Mouse (Mus musculus) adrenal gland, adult (tissue): ENCODE results near the gene Exoc4.

Experiments
- DNase-seq, 2 experiments: peaks; one replicate each; pipeline ENCODE4 v3.0.0; 2022 to 2023; ENCODE audit warnings: low spot score in 1 of 2; ENCODE audit not compliant: inconsistent age in 2 of 2

Exoc4 gene

DNA sequence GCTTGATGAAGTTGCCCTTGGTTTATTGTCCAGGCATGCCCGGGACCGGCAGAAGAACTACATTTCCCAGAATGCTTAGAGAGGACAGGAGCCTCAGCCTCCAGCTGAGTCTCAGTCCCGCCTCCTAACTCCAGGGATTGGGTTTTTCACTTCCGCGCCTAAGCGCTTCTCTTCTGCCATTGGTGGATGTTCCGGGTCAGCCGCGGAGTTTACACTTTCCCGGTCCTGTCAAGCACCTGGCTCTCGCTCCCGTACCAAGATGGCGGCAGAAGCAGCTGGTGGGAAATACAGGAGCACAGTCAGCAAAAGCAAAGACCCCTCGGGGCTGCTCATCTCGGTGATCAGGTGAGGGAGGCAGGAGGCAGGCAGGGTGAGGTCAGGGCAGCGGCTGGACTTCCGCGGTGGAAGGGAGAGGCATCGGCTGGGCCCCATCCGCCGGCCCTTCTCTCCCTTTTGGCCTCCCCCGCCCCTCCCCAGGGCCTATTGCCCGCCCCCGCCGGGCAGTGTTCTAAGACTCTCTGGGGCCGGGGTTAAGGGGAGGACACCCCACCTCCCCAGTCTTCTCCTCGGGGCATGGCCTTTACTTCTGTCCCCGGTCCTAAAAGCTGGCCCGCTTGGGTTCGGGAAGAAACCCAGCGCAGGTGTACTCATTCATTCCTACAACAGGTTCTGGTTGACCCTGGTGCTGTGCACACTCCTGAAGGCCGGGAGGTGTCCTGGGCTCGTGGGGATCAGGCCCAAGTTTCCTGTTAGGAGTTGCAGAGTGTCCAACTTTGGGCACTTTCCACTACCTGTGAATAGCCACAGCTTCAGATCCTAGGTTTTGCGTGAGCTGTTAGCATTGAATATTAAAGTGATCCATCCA, at the start of gene Exoc4:
TSS of gene Exoc4 (plus strand) at position 192 of the 865 bp plus-strand sequence.
- DNase-seq = peak; percentile 96 to 98

DNA sequence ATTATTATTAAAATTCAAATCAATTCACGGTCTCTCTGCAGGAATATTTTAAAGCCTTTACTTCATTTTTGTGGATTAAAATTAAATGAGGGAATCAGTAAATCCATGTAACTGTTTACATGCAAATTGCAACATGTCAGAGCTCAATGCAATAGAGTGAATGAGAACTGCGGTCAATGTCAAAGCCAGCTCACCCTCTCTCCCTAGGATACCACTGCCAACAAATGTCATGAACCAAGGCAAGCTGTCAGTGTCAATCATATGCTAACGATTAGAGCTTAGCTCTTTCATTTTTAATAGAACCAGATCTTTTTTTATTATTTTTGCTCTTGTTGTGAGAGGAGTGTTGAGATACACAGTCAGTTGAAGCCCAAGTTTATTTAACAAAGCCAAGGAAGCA, 30.1 kb upstream of the Exoc4 start:
- DNase-seq = no peak

DNA sequence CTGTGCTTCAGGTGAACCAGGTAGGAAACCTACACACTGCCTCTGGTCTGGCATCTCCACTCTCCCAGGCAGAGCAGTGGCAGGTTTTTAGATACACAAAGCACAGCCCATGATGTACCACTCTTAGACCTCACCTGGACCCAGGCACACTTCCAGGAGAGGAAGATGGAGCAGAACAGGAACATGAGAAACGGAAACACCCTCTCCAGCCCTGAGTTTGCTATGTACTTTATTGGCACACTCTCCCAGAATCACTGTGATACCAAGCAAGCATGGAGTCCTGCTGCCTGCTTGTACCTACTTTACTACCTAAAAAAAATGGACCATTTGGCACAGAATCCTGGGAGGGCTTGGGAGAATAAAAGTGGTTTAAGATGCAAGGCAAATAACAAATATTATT, 22.2 kb upstream of the Exoc4 start:
- DNase-seq = no peak

DNA sequence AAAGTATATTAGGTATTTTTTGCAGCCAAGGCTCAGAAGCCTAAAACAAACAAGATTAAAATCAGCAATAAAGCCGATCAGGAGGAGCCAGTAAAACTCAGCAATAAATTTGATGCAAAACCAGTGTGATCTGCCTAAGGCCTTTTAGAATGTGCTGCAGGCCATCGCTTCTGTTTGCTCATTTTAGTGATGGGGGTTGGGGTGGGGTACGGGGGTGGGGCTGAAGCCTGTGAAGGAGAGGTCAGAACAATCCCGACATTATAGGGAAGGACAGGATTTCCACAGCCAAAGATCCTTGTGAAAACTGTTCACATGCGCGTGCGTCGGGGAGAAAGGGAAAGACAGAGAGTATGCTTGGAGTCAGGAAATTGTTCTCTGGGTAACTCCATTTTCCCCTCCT, 21.5 kb upstream of the Exoc4 start:
- no peak for DNase-seq

DNA sequence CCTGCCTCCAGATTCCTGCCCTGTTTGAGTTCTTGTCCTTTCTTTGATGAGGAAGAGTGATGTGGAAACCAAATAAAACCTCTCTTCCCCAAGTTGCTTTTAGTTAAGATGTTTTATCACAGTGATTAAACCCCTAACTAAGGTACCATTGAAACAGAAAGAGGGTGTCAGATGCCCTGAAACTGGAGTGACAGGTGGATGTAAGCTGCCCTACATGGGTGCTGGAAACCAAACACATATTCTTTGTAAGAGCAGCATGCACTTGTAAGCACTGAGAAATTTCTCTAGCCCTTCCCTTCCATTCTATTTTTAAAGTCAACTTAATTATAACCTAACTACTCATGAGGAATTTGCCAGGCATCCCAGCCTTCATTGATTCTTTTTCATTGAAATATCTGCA, 7.6 kb upstream of the Exoc4 start:
- DNase-seq = no peak

DNA sequence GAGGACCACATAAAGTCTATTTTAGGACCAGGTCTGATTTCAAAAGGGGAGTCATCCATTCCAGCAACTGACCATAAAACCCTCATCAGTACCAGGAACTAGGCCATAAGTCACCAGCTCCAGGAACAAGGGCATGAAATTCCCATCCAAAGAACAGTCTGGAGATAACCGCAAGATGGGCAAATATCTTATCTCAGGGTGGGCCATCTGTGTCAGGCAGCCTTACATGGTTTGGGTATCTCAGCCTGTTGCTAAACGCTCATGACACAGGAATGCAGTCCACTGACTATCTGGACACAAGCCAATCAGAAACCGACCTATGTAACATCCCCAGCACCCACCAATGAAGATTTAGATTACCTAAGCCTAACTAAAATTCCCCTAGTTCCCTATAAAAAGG, 4.3 kb upstream of the Exoc4 start:
- DNase-seq = no peak

DNA sequence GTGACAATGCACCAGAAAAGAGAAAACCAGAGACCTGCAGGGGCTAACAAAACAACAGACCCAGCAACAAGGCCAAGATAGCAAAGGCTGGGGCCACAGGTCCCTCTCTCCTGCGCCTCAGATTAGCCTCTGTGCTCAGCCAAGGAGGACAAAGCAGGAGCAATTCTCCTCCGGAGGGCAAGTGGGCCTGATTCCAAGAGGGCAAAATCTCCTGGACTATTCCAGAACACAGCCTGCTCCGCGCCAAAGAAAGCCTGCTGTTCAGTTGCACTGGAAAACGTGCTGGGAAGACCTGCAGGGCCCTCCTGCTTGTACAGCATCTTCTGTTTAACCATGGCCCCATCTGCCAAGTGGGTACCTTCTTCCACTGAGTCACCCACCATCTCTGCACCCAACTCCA, 1.7 kb upstream of the Exoc4 start:
- DNase-seq = no peak

DNA sequence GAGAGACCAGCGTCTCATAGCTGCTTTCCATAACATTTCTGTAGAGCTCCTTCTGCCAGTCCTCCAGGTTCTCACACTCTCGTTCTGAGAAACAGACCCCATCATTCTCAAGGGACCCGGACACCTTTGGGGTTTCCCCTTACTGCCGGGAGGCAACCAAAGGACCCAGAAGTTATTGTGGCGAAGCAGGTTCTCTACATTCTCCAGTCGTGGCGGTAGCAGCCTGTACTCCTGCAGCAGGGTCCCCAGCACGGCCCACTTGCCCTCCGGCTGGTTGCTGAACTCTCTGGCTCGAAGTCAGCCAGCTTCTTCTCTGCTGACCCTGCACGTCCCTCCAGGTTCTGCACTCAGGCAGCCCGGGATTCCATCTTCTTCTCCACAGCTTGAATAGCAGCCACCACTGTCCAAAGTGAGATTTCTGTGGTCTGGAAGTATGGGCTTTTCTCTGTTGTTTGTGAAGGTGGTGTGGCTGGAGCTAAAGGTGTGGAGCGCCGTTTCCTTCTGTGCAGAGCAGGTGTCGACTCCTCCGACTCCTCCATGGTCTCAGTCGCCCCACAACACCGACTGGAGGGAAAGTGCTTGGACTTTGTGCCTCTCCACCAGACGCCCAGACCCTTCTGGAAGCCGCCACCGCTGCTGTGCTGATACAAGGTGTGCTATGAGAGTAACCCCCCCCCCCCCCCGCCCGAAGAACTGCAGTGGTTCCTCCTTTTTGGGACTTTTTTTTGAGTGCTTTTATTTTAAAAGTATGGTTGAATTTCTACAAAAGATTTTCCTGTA, 1.1 kb upstream of the Exoc4 start:
- DNase-seq = peak in 1 of 2 experiments; percentile 7

DNA sequence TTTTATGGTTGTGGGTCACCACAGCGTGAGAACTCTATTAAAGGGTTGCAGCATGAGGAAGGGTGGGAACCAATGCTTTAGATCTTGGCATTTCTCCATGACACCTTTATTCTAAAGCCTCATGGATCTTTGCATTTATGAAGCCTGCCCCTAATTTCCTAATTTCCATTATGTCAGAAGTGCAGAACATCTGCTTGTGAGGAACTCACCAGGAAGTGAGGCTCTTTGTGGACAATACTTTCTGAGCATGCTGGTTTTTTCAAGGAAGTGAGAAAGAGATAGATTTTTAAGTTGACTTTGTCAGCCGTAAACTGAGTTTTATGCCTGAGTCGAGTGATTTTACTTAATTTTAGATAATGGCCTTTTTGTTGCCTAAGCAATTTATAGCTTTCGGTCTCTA, 7.8 kb downstream of the Exoc4 start:
- no peak for DNase-seq

DNA sequence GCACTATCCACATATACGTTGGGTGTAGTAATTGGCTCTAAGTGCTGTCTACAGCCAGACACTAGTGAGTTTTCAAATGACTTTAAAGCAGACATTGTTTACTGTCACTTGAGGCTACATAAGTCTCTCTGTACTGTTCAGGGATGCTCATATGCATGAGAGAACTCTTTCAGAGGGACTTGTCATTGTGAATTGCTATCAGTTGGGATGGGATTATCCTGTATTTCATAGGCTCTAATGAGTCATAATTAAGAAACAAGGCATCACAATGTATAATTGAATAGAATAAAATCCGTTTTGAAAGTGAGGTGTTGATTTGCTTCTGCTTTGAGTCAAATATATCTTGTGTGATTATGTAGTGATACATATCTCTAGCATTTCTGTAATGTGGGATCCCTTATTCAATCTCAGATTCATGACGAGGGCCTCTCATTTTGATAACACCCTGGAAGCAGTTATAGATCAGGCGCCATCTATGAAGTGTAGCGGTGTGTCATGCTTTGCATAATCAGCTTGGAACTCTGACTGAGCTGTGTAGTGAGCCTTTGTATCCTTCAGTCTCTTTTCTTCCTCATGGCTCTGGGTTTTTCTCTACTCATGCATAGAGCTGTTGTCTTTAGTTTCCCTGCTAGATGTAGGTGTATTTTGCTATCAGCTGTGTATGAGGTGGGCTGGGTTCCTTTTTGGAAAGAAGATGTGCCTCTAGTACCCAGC, 8.3 kb downstream of the Exoc4 start:
- no peak for DNase-seq

DNA sequence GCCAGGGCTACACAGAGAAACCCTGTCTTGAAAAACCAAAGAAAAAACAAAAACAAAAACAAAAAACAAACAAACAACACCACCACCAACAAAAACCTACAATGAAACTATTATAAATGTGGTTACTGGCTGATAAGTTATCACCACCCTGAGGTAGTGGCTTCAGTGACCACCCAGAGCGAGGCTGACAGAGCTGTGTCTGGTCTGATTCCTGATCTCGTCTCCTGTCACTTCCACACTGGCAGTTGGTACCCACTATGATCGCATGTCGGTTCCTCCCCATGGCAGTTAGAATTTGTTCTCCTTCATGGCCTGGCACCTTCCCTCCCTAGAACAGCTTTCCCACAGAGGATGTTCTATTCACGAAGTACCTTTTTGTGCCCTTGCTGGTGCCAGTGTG, 11.0 kb downstream of the Exoc4 start:
- DNase-seq = no peak

DNA sequence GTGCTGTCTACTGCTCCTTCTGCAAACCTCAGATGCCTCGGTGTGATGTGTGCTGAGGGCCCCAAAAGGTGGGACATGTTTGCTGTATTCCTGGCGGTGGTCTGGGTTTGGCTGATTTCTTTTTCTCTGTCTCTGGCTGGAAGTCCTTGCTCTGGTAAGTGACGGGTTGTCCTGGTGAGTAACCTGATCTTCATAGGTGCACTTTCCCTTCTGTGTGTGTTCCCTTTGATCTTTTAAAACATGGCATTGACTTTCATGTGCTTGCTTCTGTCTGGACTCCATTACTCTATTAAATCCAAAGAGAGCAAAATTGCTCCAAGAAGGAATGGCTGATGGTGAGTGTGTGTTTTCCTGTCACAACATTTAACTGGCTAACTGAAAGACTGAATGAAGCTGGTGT, 12.7 kb downstream of the Exoc4 start:
- no peak for DNase-seq

DNA sequence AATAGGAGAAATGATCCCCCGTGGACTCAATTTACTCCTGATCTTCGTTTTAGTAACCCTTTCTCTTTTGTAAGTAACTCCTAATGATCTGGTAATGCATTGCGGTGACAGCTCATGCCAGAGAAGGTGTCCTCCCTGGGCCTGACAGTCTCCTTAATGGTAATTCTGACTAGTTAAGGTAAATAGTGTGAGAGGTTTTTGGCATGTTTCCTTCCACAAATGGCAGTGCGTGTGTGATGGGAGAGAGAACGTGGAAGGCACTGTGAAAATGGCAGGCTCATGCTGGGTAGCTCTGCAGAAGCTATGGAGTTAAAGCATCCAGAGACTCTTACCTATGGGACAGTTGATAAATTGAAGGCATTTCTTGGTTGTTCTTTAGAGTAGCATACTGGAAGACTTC, 15.1 kb downstream of the Exoc4 start:
- no peak for DNase-seq

DNA sequence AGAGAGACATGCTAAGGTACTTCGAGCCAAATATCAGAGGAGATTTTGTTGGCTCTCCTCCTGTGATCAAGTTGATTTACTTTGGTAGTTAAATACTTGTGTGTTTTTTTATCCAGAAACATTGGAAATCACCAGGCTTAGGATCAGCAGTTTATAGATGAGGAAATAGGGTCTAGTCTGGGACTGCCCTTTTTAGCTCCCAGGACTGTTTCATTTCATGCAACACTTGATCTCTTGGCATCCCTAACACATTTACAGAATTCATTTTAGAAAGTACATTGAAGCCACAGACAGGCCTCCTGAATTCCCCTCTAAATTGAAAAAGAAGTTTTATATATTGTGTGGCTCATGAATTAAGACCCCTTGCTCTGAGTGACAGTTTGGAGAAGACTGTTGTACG, 15.5 kb downstream of the Exoc4 start:
- no peak for DNase-seq

DNA sequence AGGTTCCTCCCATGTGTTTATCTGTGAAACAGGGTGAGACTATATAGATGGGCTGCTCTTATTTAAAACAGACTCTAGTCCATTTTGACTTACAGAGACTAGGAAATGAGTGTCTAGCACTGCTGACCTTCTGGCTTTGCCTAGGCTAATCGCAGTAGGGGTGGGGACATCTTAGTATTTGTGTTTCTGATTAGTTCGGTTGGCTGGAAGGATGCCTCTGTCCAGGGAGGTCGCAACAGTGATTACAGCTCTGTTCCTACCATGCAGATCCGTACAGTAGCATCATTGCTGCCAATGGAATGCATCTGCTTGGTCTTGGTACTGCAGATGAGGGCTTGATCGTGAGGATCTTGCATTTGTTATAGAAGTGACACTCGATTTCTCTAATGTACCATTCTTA, 18.7 kb downstream of the Exoc4 start:
- no peak for DNase-seq

DNA sequence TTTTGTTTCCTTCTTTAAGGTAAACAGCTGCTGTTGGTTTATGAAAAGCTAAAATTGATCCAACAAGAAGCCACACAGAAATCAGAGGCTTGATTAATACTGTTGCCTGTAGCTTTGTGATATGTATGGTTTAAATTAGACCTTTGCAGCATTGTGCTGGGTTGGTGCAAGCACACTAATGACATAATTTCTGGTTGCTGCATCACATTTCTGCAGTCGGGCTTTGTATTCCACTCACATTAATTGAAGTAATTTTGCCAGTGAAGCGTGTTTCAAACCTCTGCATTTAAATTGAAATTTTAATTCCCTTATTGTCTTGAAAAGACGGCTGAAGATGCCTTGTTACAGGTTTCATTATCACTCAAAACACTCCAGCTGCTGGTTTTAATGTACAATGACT, 34.6 kb downstream of the Exoc4 start:
- DNase-seq = no peak

DNA sequence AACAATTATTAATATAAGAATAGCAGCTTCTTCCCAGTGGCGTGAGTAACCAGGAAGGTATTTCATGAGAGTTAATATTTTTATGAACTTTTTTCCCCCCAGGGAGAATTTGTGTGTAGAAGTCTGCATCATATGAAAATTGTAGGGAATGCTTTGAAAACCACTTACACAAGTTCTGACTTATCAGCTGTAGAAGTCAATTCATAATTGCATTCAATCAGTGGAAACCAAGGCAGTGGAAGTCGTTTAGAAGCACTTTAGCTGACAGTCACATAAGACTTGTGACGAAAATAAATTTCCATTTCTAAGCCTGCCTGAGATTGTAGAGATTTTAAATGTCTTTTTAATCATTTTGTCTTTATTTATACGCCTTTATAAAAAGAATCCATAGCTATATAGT, 35.1 kb downstream of the Exoc4 start:
- DNase-seq = no peak

DNA sequence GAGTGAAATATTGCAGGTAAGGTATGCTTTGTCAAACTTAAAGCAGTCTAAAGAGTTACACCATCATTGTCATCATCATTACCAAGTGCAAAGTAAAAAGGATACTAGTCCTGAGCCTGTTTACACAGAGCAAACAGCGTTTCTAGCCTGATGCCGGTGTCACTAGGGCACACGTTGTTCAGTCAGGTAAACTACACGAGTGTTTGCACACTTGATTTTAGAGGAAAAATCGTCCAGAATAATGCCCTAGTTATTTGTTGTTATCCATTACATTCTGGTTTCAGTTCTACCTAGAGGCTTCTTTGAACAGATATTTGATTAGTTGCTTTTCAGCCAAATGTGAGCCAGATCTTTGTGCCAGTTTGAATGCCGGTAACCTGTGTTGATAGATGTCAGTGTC, 37.5 kb downstream of the Exoc4 start:
- no peak for DNase-seq

DNA sequence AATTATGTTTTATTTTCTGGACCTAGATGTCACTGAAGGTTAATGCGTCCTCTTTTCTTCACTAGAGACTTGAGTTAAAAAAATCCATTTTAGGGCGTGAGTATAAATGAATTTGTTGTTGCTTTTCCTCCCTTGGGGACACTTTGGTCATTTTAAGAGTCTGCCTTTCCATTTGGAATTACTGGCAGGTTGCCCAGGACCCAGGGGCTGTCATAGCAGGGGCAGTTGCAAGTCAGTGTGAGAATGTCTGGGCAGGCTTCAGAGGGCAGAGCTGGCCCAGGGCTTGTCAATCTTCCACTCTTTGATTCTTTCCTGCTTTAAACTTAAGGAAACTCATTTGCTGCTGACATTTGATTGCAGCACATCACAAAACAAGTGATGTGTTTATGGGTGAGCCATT, 45.7 kb downstream of the Exoc4 start:
- DNase-seq = peak in 1 of 2 experiments; percentile 49

DNA sequence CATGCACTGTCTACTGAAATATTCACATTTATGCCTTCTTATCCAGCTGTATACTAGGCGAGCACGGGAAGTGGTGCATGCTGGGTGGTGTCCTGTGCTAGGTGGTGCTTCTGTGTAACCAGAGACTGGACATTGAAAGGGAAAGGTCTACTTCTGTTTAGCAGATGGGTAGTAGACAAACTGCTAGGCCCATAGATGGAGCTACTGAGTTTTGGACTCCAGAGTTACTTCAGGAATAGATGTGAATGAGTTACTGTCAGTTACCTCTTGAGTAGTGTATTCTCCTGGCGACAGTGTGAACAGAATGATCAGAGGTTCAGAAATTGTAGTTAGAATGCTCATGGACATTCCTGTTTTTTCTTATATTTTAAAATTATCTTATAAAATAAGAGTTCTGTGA, 48.7 kb downstream of the Exoc4 start:
- no peak for DNase-seq

DNA sequence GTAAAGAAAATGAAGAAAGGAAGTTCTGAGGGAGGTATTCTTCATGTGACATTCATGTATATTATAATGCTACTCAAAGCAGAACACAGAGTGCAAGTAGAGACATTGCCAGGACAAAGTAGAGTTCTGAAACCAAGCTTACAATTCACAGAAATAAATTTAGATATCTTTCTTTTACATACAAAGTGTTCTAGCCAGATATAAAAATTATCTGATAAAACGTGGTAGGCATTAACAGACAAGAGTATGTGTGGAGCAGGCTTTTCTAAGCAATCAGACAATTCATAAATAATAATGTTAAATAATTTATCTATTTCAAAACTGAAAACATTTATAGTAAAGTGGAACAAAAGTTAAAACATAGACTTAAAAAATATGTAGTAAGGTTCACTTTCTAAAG, 49.9 kb downstream of the Exoc4 start:
- no peak for DNase-seq

DNA sequence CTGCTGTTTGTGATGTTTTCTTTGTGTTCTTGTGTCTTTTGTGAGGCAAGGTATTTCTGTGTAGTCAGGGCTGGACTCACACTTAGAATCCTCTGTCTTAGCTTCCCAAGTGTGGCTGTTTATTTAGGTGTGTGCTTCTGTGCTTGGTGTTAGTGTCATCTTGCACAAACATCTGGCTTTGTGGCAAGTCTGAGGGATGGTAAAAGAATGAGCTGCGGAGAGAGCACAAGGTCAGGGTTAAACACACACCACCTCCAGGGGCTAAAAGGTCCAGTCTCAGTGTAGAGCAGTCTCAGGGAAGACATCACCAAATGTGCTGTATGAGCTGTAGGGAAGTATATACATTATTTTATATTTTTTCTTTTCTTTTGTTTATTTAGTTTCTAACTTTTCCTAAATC, 57.1 kb downstream of the Exoc4 start:
- no peak for DNase-seq
